Mouse (Mus musculus): ENCODE data around the gene Mrpl41. TPM values are rescaled to one million over a fixed set of nuclear protein-coding genes. Genes with fewer than 3 reads are reported as not detected.
"Not testable (repeated sequence)": the region's sequence is repeated elsewhere in the genome, so short reads cannot be mapped to it uniquely, and the experiment has no call there.

Gene Mrpl41
- polyA plus RNA-seq, 1 experiment from 2014 or later, result 179 TPM

DNA sequence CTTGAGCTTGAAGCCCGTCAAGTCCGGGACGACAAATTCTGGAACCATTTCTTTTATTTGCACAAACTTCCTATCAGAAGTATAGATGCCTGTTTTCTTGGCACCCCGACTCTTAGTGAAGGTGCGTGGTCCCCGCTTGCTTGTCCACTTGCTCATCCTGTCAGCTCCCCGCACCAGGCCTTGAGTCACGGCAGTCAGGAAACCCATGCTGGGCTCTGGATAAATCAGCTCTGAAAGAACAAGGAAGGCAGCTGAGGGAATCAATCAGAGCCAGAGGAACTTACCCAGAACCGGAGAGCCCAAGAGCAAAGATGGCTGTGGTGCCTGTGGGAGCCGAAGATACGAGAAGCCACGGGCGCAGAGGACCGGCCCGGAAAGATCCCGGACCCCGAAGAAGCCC lies 446 bp downstream of the Mrpl41 start:
- H3K9me3 ChIP-seq (replicated peaks); H3K27me3 ChIP-seq (replicated peaks): not testable (repeated sequence)
- peak; percentile 1; the same call in 1 of the 2 replicates for ATAC-seq (ENCODE audit: low FRiP score)
- H3K36me3 ChIP-seq, result peaks cover 37% of the 10 kb centered on the region
- peak overlapping the region; percentile 92 for H3K27ac ChIP-seq (replicated peaks)
- H3K4me2 ChIP-seq, result peak overlapping the region; percentile 98
- under 1% methylated on average over 17 of the region's 17 CpGs for WGBS
- peaks cover 25% of the 10 kb centered on the region for H3K4me1 ChIP-seq
- H3K4me3 ChIP-seq (replicated peaks), result peak overlapping the region; percentile 85
- peak overlapping the region; percentile 85 for H3K9ac ChIP-seq (replicated peaks)

- H3K9ac ChIP-seq (replicated peaks), result no peak overlapping the region
- no peak overlapping the region for H3K4me2 ChIP-seq
- WGBS, result 83% methylated on average over 4 of the region's 4 CpGs
- H3K27ac ChIP-seq (replicated peaks), result no peak overlapping the region
- H3K4me1 ChIP-seq, result peaks cover 14% of the 10 kb centered on the region
- H3K27me3 ChIP-seq (replicated peaks), result no peaks in the 10 kb centered on the region
- no peak for ATAC-seq (ENCODE audit: low FRiP score)
- no peaks in the 10 kb centered on the region for H3K9me3 ChIP-seq (replicated peaks)
- peaks cover 69% of the 10 kb centered on the region for H3K36me3 ChIP-seq
- no peak overlapping the region for H3K4me3 ChIP-seq (replicated peaks)
Observed at GRCm38 (mm10) chr2:24970386-24970785, 4.5 kb downstream of the Mrpl41 start.

DNA sequence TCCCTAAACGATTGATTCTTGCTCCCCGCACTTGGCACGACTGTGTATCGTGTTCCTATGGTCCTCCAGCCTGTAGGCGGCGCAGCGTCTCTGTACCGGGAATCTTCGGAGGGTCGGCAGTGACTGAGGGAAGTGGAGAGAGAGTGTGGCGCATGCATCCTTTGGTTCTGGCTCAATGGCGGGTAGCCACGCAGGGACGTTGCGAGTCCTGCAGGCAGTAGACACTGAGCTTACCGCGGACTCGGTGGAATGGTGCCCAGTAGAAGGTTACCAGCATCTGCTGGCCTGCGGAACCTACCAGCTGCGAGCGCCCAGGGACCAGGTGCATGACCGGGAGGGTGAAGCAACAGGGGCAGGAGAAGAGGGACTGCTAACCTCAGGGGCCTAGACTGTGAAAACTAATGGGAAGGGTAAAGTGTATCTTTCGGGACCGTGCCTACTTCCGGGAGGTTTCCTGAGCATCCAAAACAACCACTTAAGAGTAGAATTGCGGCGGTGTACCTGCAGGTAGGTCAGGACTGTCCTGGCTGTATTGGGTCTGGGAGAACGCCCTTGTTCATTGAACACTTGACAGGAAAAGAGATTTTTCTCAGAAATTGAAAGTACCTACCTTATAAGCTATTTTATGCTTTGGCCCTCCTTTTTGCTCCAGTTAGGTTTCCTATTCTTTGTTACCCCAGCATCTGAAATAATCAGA lies 12.4 kb downstream of the Mrpl41 start, which contains the start of gene Dph7:
TSS of gene Dph7 (plus strand) at position 97 of the 697 bp plus-strand sequence.
- under 1% methylated on average over 28 of the region's 28 CpGs for WGBS
- H3K36me3 ChIP-seq, result peaks cover 53% of the 10 kb centered on the region
- no peaks in the 10 kb centered on the region for H3K27me3 ChIP-seq (replicated peaks)
- peak within 1 kb of the TSS; percentile 92 for H3K4me3 ChIP-seq (replicated peaks)
- peak within 1 kb of the TSS; percentile 74 for H3K27ac ChIP-seq (replicated peaks)
- peaks cover 17% of the 10 kb centered on the region for H3K4me1 ChIP-seq
- peak within 1 kb of the TSS; percentile 84 for H3K9ac ChIP-seq (replicated peaks)
- H3K4me2 ChIP-seq, result peak within 1 kb of the TSS; percentile 70
- ATAC-seq (ENCODE audit: low FRiP score), result peak; percentile 92
- no peaks in the 10 kb centered on the region for H3K9me3 ChIP-seq (replicated peaks)

GRCm38 (mm10) chr2:24960910-24961309 lies 14.0 kb downstream of the Mrpl41 start:
- Histone ChIP-seq H3K36me3 (peaks cover 56% of the 10 kb centered on the region), H3K27ac (replicated peaks) (no peak overlapping the region), H3K27me3 (replicated peaks) (no peaks in the 10 kb centered on the region), H3K4me2 (no peak overlapping the region), H3K9me3 (replicated peaks) (no peaks in the 10 kb centered on the region), H3K4me1 (peaks cover 17% of the 10 kb centered on the region), H3K9ac (replicated peaks) (no peak overlapping the region), H3K4me3 (replicated peaks) (no peak overlapping the region)
- no peak for ATAC-seq (ENCODE audit: low FRiP score)
- WGBS, result 33% methylated on average over 3 of the region's 3 CpGs

GRCm38 (mm10) chr2:24952537-24953055 lies 22.3 kb downstream of the Mrpl41 start:
- H3K4me3 ChIP-seq (replicated peaks), result no peak overlapping the region
- no peaks in the 10 kb centered on the region for H3K9me3 ChIP-seq (replicated peaks)
- 90% methylated on average over 4 of the region's 4 CpGs for WGBS
- no peak overlapping the region for H3K9ac ChIP-seq (replicated peaks)
- H3K27ac ChIP-seq (replicated peaks), result no peak overlapping the region
- no peak overlapping the region for H3K4me2 ChIP-seq
- peaks cover 22% of the 10 kb centered on the region for H3K4me1 ChIP-seq
- peaks cover 57% of the 10 kb centered on the region for H3K36me3 ChIP-seq
- ATAC-seq (ENCODE audit: low FRiP score), result no peak
- H3K27me3 ChIP-seq (replicated peaks), result no peaks in the 10 kb centered on the region

DNA sequence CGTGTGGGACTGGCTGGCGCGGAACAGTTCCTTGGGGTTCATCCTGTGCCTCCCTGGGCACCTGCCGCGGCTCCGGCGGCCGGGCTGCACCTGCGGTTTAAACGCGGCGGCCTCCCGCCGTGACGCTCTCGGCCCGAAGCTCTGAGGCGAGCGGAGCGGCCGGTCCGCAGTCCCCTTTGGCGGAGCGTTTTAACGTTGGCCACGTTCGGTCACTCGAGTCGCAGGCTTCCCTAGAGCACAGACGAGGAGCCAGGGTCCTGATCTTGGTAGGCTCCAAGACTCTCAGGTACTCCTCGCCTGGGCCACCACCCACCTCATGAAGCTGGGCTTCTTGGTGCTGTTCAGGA lies 24.7 kb downstream of the Mrpl41 start:
- Histone ChIP-seq H3K9ac (replicated peaks) (peak overlapping the region; percentile 85), H3K36me3 (peaks cover 34% of the 10 kb centered on the region), H3K27me3 (replicated peaks) (no peaks in the 10 kb centered on the region), H3K4me3 (replicated peaks) (peak overlapping the region; percentile 66), H3K9me3 (replicated peaks) (no peaks in the 10 kb centered on the region), H3K4me1 (peaks cover 22% of the 10 kb centered on the region), H3K4me2 (peak overlapping the region; percentile 91), H3K27ac (replicated peaks) (peak overlapping the region; percentile 66; the same call in 1 of the 2 replicates)
- peak; percentile 8; the same call in 1 of the 2 replicates for ATAC-seq (ENCODE audit: low FRiP score)
- under 1% methylated on average over 25 of the region's 31 CpGs for WGBS

- peaks cover 29% of the 10 kb centered on the region for H3K36me3 ChIP-seq
- H3K27ac ChIP-seq (replicated peaks), result peak within 1 kb of the TSS; percentile 72
- peak within 1 kb of the TSS; percentile 91 for H3K4me2 ChIP-seq
- H3K4me3 ChIP-seq (replicated peaks), result peak within 1 kb of the TSS; percentile 66
- H3K9me3 ChIP-seq (replicated peaks), result no peaks in the 10 kb centered on the region
- H3K9ac ChIP-seq (replicated peaks), result peak within 1 kb of the TSS; percentile 85
- under 1% methylated on average over 79 of the region's 108 CpGs for WGBS
- H3K27me3 ChIP-seq (replicated peaks), result no peaks in the 10 kb centered on the region
- H3K4me1 ChIP-seq, result peaks cover 22% of the 10 kb centered on the region
- ATAC-seq (ENCODE audit: low FRiP score), result peak; percentile 98
Observed at GRCm38 (mm10) chr2:24949421-24950188, 25.3 kb downstream of the Mrpl41 start, which contains the start of gene Zmynd19. Gene Zmynd19 (plus strand): TSS chr2:24949792.

- H3K4me3 ChIP-seq (replicated peaks); H3K36me3 ChIP-seq; ATAC-seq (ENCODE audit: low FRiP score); H3K9ac ChIP-seq (replicated peaks); H3K4me2 ChIP-seq; H3K27me3 ChIP-seq (replicated peaks); H3K27ac ChIP-seq (replicated peaks); H3K4me1 ChIP-seq; H3K9me3 ChIP-seq (replicated peaks): not testable (repeated sequence)
- WGBS, result 63% methylated on average over 2 of the region's 2 CpGs
Observed at GRCm38 (mm10) chr2:24944304-24944703, 30.6 kb downstream of the Mrpl41 start.

DNA sequence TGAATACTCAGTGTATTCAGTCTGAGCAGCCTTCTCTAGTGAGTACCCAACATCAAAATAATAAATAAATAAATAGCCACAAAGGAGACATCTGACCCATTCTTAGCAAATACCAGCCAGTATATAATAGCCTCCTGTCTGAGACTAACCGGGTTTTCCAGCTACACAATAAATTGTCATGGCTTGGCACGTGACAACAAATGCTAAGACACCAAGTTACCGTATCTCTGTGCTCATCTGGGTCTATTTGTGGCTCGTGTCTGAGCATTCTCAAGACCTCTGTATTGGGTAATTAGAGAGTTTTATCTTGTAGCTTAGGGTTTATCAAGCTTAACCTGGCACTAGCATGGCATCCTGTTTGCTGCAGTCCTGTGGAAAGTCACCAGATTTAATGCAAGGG lies 32.8 kb downstream of the Mrpl41 start:
- H3K27ac ChIP-seq (replicated peaks), result no peak overlapping the region
- H3K4me3 ChIP-seq (replicated peaks), result no peak overlapping the region
- 55% methylated on average over 4 of the region's 4 CpGs for WGBS
- no peaks in the 10 kb centered on the region for H3K9me3 ChIP-seq (replicated peaks)
- ATAC-seq (ENCODE audit: low FRiP score), result no peak
- no peaks in the 10 kb centered on the region for H3K36me3 ChIP-seq
- no peak overlapping the region for H3K9ac ChIP-seq (replicated peaks)
- H3K4me1 ChIP-seq, result no peaks in the 10 kb centered on the region
- H3K4me2 ChIP-seq, result no peak overlapping the region
- H3K27me3 ChIP-seq (replicated peaks), result 0 out of 2 replicates have a peak, but pooled peaks cover 4% of the 10 kb centered on the region

- peak within 1 kb of the TSS; percentile 75 for H3K9ac ChIP-seq (replicated peaks)
- H3K36me3 ChIP-seq, result no peaks in the 10 kb centered on the region
- H3K27ac ChIP-seq (replicated peaks), result peak within 1 kb of the TSS; percentile 71
- peaks cover 26% of the 10 kb centered on the region for H3K4me1 ChIP-seq
- H3K4me2 ChIP-seq, result peak within 1 kb of the TSS; percentile 94
- no peaks in the 10 kb centered on the region for H3K9me3 ChIP-seq (replicated peaks)
- under 1% methylated on average over 49 of the region's 49 CpGs for WGBS
- peak; percentile 94 for ATAC-seq (ENCODE audit: low FRiP score)
- 0 out of 2 replicates have a peak, but pooled peaks cover 4% of the 10 kb centered on the region for H3K27me3 ChIP-seq (replicated peaks)
- peak within 1 kb of the TSS; percentile 72 for H3K4me3 ChIP-seq (replicated peaks)
Observed at GRCm38 (mm10) chr2:24935057-24935796, 39.7 kb downstream of the Mrpl41 start, which contains the start of gene Arrdc1. Gene Arrdc1 (minus strand): TSS chr2:24935252.

DNA sequence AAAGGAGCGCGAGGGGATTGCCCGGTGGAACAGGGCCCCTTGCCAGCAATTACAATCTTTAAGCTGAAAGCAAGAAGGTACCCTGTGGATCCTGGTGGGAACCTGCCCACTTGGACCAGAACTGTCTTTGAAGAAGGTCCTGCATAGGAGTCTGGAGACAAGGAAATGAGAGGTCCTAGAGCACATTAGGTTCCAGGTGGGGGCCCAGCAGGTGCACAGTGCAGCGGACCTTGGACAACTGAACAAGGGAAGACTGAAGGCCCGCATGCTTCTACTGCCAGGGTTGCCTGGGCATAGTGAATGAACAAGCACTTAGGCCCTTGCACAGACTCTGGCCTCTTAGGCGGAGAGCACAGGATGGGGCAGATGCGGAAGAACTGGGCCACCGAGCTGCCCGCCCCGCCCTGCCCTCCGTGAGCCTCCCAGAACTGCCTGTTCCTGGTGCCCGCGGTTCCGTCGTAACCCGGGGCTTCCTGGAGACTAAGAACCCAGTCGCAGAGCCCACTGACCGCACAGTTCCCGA lies 40.4 kb downstream of the Mrpl41 start:
- Histone ChIP-seq H3K4me3 (replicated peaks) (peak overlapping the region; percentile 72), H3K4me2 (peak overlapping the region; percentile 94), H3K27ac (replicated peaks) (peak overlapping the region; percentile 71), H3K9ac (replicated peaks) (peak overlapping the region; percentile 75), H3K27me3 (replicated peaks) (0 out of 2 replicates have a peak, but pooled peaks cover 4% of the 10 kb centered on the region), H3K9me3 (replicated peaks) (no peaks in the 10 kb centered on the region), H3K4me1 (peaks cover 26% of the 10 kb centered on the region), H3K36me3 (no peaks in the 10 kb centered on the region)
- WGBS, result 5% methylated on average over 19 of the region's 19 CpGs
- peak; percentile 56 for ATAC-seq (ENCODE audit: low FRiP score)
